Mouse (Mus musculus): Measurements from ENCODE around the gene Dop1a. TPM values are rescaled to one million over a fixed set of nuclear protein-coding genes. Genes with fewer than 3 reads are reported as not detected.

The Dop1a gene
- polyA plus RNA-seq, 1 experiment from 2014 or later: 4.9 TPM

- no peak for DNase-seq
- Histone ChIP-seq H3K27ac (ENCODE audit: low read depth) (no peak overlapping the region), H3K4me3 (ENCODE audit: low read depth, low read length) (no peak overlapping the region), H3K9me3 (ENCODE audit: low read length) (no peaks in the 10 kb centered on the region), H3K9ac (replicated peaks) (no peak overlapping the region), H3K27me3 (ENCODE audit: insufficient read depth, low read length) (no peaks in the 10 kb centered on the region), H3K4me1 (ENCODE audit: insufficient read depth) (no peaks in the 10 kb centered on the region), H3K4me2 (ENCODE audit: low read depth, low read length) (no peak overlapping the region), H3K36me3 (replicated peaks; ENCODE audit: insufficient read depth, low read length) (no peaks in the 10 kb centered on the region)
- 63% methylated on average over 8 of the region's 8 CpGs for WGBS (ENCODE audit: insufficient replicate concordance)
- no peak for ATAC-seq
- TF ChIP-seq EP300 (IDR thresholded peaks at IDR 0.05; ENCODE audit: low read depth): no peak
Observed at GRCm38 (mm10) chr9:86599723-86600303, 132.9 kb downstream of the Dop1a start.

Other genes starting within 250 kb of the Dop1a start
- gene Ube2cbp, start 2.2 kb upstream of the Dop1a start, polyA plus RNA-seq (2015; fragmentation: Nextera tagmentation; extraction: Ambion mirVana): 2.5 and 3.2 TPM in 2 replicates
- 26.5 and 28.2 TPM in 2 replicates for gene Pgm3, start 104.7 kb downstream of the Dop1a start, polyA plus RNA-seq (2015; fragmentation: Nextera tagmentation; extraction: Ambion mirVana)
- 1.2 and 1.4 TPM in 2 replicates for gene Rwdd2a, start 104.8 kb downstream of the Dop1a start, polyA plus RNA-seq (2015; fragmentation: Nextera tagmentation; extraction: Ambion mirVana)
- gene Me1, start 228.8 kb downstream of the Dop1a start, polyA plus RNA-seq (2015; fragmentation: Nextera tagmentation; extraction: Ambion mirVana): 7.7 and 10.3 TPM in 2 replicates